Mouse (Mus musculus): ENCODE measurements around the gene Cux1. TPM values are rescaled to one million over a fixed set of nuclear protein-coding genes. Genes with fewer than 3 reads are reported as not detected.

Cux1 gene
- polyA plus RNA-seq, 1 experiment from 2014 or later, result 112 TPM

- no peak overlapping the region for H3K4me3 ChIP-seq (replicated peaks; ENCODE audit: low read depth, low read length)
- WGBS, result 72% methylated on average over 2 of the region's 2 CpGs
- H3K9ac ChIP-seq (replicated peaks; ENCODE audit: low read length), result no peak overlapping the region
- no peak for DNase-seq
- no peak for ATAC-seq (ENCODE audit: low FRiP score, low TSS enrichment)
- H3K36me3 ChIP-seq (ENCODE audit: control insufficient read depth, insufficient read depth, low read length), result no peaks in the 10 kb centered on the region
- no peaks in the 10 kb centered on the region for H3K9me3 ChIP-seq (ENCODE audit: control insufficient read depth, low read length)
- H3K4me2 ChIP-seq (ENCODE audit: low read length), result no peak overlapping the region
- H3K4me1 ChIP-seq (ENCODE audit: control insufficient read depth, insufficient read depth, low read length), result no peaks in the 10 kb centered on the region
- H3K27me3 ChIP-seq (ENCODE audit: control insufficient read depth, insufficient read depth, low read length), result no peaks in the 10 kb centered on the region
- H3K27ac ChIP-seq (replicated peaks; ENCODE audit: low read depth, low read length), result no peak overlapping the region
These were observed 21.7 kb upstream of the Cux1 start for GRCm38 (mm10) chr5:136589002-136589401.

- no peak overlapping the region for H3K9ac ChIP-seq (replicated peaks; ENCODE audit: low read length)
- no peak overlapping the region for H3K27ac ChIP-seq (replicated peaks; ENCODE audit: low read depth, low read length)
- H3K36me3 ChIP-seq (ENCODE audit: control insufficient read depth, insufficient read depth, low read length), result no peaks in the 10 kb centered on the region
- WGBS, result 82% methylated on average over 3 of the region's 3 CpGs
- no peak overlapping the region for H3K4me2 ChIP-seq (ENCODE audit: low read length)
- no peak overlapping the region for H3K4me3 ChIP-seq (replicated peaks; ENCODE audit: low read depth, low read length)
- ATAC-seq (ENCODE audit: low FRiP score, low TSS enrichment), result no peak
- no peak for DNase-seq
- H3K27me3 ChIP-seq (ENCODE audit: control insufficient read depth, insufficient read depth, low read length), result no peaks in the 10 kb centered on the region
- no peaks in the 10 kb centered on the region for H3K4me1 ChIP-seq (ENCODE audit: control insufficient read depth, insufficient read depth, low read length)
- no peaks in the 10 kb centered on the region for H3K9me3 ChIP-seq (ENCODE audit: control insufficient read depth, low read length)
These were observed 21.2 kb upstream of the Cux1 start for GRCm38 (mm10) chr5:136588471-136588870.

- Histone ChIP-seq H3K9ac (replicated peaks; ENCODE audit: low read length) (no peak overlapping the region), H3K27ac (replicated peaks; ENCODE audit: low read depth, low read length) (no peak overlapping the region), H3K4me3 (replicated peaks; ENCODE audit: low read depth, low read length) (no peak overlapping the region), H3K9me3 (ENCODE audit: control insufficient read depth, low read length) (no peaks in the 10 kb centered on the region), H3K36me3 (ENCODE audit: control insufficient read depth, insufficient read depth, low read length) (no peaks in the 10 kb centered on the region), H3K4me1 (ENCODE audit: control insufficient read depth, insufficient read depth, low read length) (no peaks in the 10 kb centered on the region), H3K27me3 (ENCODE audit: control insufficient read depth, insufficient read depth, low read length) (peaks cover 18% of the 10 kb centered on the region), H3K4me2 (ENCODE audit: low read length) (no peak overlapping the region)
- WGBS, result 54% methylated on average over 4 of the region's 4 CpGs
- DNase-seq (no peak), ATAC-seq (ENCODE audit: low FRiP score, low TSS enrichment) (no peak)
These were observed 17.5 kb upstream of the Cux1 start for GRCm38 (mm10) chr5:136584676-136585285.

DNA sequence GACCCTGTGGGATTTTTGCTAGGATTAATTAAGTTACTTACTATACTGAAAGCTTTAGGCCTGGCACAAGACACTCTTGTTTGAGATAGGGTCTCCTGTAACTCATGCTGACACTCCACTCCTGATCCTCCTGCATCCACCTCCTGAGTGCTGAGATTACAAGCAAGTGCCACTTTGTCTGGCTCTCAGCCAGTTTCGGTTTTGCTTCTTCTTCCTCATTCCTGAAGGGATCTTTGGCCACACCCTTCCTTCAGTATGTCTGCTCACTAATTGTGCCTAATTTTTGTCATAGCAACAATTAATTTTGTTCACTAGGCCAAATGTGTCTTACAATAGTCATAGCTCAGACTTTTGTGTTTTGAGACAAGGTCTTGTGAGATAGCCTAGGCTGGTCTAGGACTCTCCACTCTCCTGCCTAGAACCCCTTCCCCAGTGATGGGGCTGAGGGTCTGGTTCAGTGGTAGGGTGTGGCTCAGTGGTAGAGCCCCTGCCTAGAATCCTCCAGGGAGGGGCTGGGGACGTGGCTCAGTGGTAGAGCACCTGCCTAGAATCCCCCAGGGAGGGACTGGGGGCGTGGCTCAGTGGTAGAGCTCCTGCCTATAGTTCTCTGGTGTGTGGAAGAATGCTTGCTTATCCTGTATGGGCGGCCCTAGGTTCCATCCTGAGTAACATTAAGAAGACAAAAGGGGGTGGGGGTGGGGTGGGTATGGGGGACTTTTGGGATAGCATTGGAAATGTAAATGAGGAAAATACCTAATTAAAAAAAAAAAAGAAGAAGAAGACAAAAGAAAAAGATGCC lies 16.6 kb upstream of the Cux1 start:
- no peak for DNase-seq
- Histone ChIP-seq H3K9me3 (ENCODE audit: control insufficient read depth, low read length) (no peaks in the 10 kb centered on the region), H3K4me3 (replicated peaks; ENCODE audit: low read depth, low read length) (no peak overlapping the region), H3K4me1 (ENCODE audit: control insufficient read depth, insufficient read depth, low read length) (no peaks in the 10 kb centered on the region), H3K27me3 (ENCODE audit: control insufficient read depth, insufficient read depth, low read length) (peaks cover 18% of the 10 kb centered on the region), H3K27ac (replicated peaks; ENCODE audit: low read depth, low read length) (no peak overlapping the region), H3K4me2 (ENCODE audit: low read length) (no peak overlapping the region), H3K36me3 (ENCODE audit: control insufficient read depth, insufficient read depth, low read length) (no peaks in the 10 kb centered on the region), H3K9ac (replicated peaks; ENCODE audit: low read length) (no peak overlapping the region)
- no peak for ATAC-seq (ENCODE audit: low FRiP score, low TSS enrichment)
- 81% methylated on average over 4 of the region's 4 CpGs for WGBS

- no peak overlapping the region for H3K4me2 ChIP-seq (ENCODE audit: low read length)
These were observed 16.0 kb upstream of the Cux1 start for GRCm38 (mm10) chr5:136583256-136583655.

DNA sequence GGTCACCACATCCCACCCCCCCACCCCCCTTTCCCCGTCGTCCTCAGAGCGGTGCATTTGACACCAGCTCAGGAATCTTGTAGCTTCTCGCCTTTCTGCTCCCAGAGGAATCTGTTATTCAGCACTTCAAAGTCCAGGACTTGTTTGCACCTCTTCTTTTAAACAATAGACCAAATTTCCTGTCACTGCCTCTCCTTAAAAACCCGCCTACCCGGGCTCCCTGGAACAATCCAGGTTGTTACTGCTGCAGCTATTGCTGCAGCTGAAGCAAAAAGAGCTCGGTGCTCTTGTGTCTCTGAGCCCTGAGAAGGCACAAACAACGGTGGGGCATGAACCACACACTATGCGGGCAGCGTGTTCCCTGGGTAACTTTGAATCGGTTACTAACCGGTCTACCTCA lies 14.9 kb upstream of the Cux1 start:
- ATAC-seq (ENCODE audit: low FRiP score, low TSS enrichment) (no peak), DNase-seq (peak; percentile 8)
- Histone ChIP-seq H3K4me1 (ENCODE audit: control insufficient read depth, insufficient read depth, low read length) (no peaks in the 10 kb centered on the region), H3K4me2 (ENCODE audit: low read length) (no peak overlapping the region), H3K36me3 (ENCODE audit: control insufficient read depth, insufficient read depth, low read length) (no peaks in the 10 kb centered on the region), H3K4me3 (replicated peaks; ENCODE audit: low read depth, low read length) (no peak overlapping the region), H3K27me3 (ENCODE audit: control insufficient read depth, insufficient read depth, low read length) (peaks cover 18% of the 10 kb centered on the region), H3K27ac (replicated peaks; ENCODE audit: low read depth, low read length) (no peak overlapping the region), H3K9ac (replicated peaks; ENCODE audit: low read length) (no peak overlapping the region), H3K9me3 (ENCODE audit: control insufficient read depth, low read length) (no peaks in the 10 kb centered on the region)
- 9% methylated on average over 12 of the region's 12 CpGs for WGBS

More at GRCm38 (mm10) chr5:136583256-136583655, 16.0 kb upstream of the Cux1 start:
- Histone ChIP-seq H3K27me3 (ENCODE audit: control insufficient read depth, insufficient read depth, low read length) (peaks cover 18% of the 10 kb centered on the region), H3K9ac (replicated peaks; ENCODE audit: low read length) (no peak overlapping the region), H3K4me3 (replicated peaks; ENCODE audit: low read depth, low read length) (no peak overlapping the region), H3K9me3 (ENCODE audit: control insufficient read depth, low read length) (no peaks in the 10 kb centered on the region), H3K36me3 (ENCODE audit: control insufficient read depth, insufficient read depth, low read length) (no peaks in the 10 kb centered on the region), H3K4me1 (ENCODE audit: control insufficient read depth, insufficient read depth, low read length) (no peaks in the 10 kb centered on the region), H3K27ac (replicated peaks; ENCODE audit: low read depth, low read length) (no peak overlapping the region)
- DNase-seq, result no peak
- WGBS, result 88% methylated on average over 2 of the region's 2 CpGs
- ATAC-seq (ENCODE audit: low FRiP score, low TSS enrichment), result no peak

DNA sequence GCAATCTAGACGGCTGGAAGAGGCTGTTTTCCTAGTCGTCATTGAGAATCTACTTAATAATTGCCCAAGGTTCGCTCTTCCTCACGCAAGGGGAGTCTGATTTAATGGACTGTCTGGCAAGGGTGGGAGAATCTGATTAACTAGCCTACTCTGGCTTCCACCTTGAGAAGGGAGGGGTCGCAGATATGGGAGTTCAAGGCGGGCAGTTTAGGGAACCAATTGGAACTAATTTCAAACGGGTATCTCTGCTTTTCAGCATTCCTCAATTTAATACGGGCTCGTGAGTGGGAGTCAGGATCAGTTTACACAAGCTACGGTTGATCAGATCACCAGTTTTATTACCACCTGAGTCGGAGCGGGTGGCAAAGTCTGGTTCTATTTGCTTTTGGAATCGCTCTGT lies 14.3 kb upstream of the Cux1 start:
- H3K4me2 ChIP-seq (ENCODE audit: low read length), result no peak overlapping the region
- WGBS, result 2% methylated on average over 13 of the region's 13 CpGs
- no peak overlapping the region for H3K27ac ChIP-seq (replicated peaks; ENCODE audit: low read depth, low read length)
- ATAC-seq (ENCODE audit: low FRiP score, low TSS enrichment), result no peak
- H3K27me3 ChIP-seq (ENCODE audit: control insufficient read depth, insufficient read depth, low read length), result peaks cover 18% of the 10 kb centered on the region
- H3K9me3 ChIP-seq (ENCODE audit: control insufficient read depth, low read length), result no peaks in the 10 kb centered on the region
- no peaks in the 10 kb centered on the region for H3K4me1 ChIP-seq (ENCODE audit: control insufficient read depth, insufficient read depth, low read length)
- H3K4me3 ChIP-seq (replicated peaks; ENCODE audit: low read depth, low read length), result no peak overlapping the region
- H3K9ac ChIP-seq (replicated peaks; ENCODE audit: low read length), result no peak overlapping the region
- H3K36me3 ChIP-seq (ENCODE audit: control insufficient read depth, insufficient read depth, low read length), result no peaks in the 10 kb centered on the region
- DNase-seq, result peak; percentile 11

- H3K4me2 ChIP-seq (ENCODE audit: low read length), result no peak overlapping the region
- DNase-seq, result peak; percentile 46
- 18% methylated on average over 9 of the region's 9 CpGs for WGBS
These were observed 13.9 kb upstream of the Cux1 start for GRCm38 (mm10) chr5:136581166-136581565.

DNA sequence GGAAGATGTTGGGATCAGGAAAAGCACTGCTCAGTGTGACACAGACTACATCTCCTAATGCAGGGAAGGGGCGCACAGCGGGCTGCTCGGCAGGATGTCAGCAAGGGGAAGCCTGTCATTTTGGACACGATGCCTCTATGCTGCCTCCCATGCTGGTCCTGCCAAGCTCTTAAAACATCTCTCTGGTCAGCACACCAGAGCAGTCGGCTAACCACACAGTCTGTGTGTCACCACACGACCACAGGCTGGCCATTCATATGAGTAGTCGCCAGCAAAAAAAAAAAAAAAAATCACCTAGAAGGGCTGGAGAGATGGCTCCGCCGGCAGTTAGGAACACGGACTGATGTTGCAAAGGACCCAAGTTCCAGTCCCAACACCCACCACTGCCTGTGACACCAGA lies 10.9 kb upstream of the Cux1 start:
- Histone ChIP-seq H3K36me3 (ENCODE audit: control insufficient read depth, insufficient read depth, low read length) (no peaks in the 10 kb centered on the region), H3K27me3 (ENCODE audit: control insufficient read depth, insufficient read depth, low read length) (peaks cover 18% of the 10 kb centered on the region)
- no peak for ATAC-seq (ENCODE audit: low FRiP score, low TSS enrichment)

More at GRCm38 (mm10) chr5:136581166-136581565, 13.9 kb upstream of the Cux1 start:
- Histone ChIP-seq H3K9me3 (ENCODE audit: control insufficient read depth, low read length) (no peaks in the 10 kb centered on the region), H3K4me1 (ENCODE audit: control insufficient read depth, insufficient read depth, low read length) (no peaks in the 10 kb centered on the region), H3K36me3 (ENCODE audit: control insufficient read depth, insufficient read depth, low read length) (no peaks in the 10 kb centered on the region), H3K27me3 (ENCODE audit: control insufficient read depth, insufficient read depth, low read length) (peaks cover 18% of the 10 kb centered on the region), H3K9ac (replicated peaks; ENCODE audit: low read length) (no peak overlapping the region), H3K4me3 (replicated peaks; ENCODE audit: low read depth, low read length) (no peak overlapping the region), H3K27ac (replicated peaks; ENCODE audit: low read depth, low read length) (no peak overlapping the region)
- ATAC-seq (ENCODE audit: low FRiP score, low TSS enrichment), result no peak

More for the DNA sequence above, 10.9 kb upstream of the Cux1 start:
- Histone ChIP-seq H3K4me1 (ENCODE audit: control insufficient read depth, insufficient read depth, low read length) (no peaks in the 10 kb centered on the region), H3K9me3 (ENCODE audit: control insufficient read depth, low read length) (no peaks in the 10 kb centered on the region), H3K4me2 (ENCODE audit: low read length) (no peak overlapping the region), H3K9ac (replicated peaks; ENCODE audit: low read length) (no peak overlapping the region), H3K4me3 (replicated peaks; ENCODE audit: low read depth, low read length) (no peak overlapping the region), H3K27ac (replicated peaks; ENCODE audit: low read depth, low read length) (no peak overlapping the region)
- WGBS, result 50% methylated on average over 10 of the region's 10 CpGs
- no peak for DNase-seq
